Mouse (Mus musculus) gastrocnemius, postnatal 36 days (tissue): Measurements from ENCODE around the gene Afap1. TPM values are rescaled to one million over a fixed set of nuclear protein-coding genes. Genes with fewer than 3 reads are reported as not detected.

ENCODE experiments used
- DNase-seq, 2 experiments: peaks; one replicate each; pipeline ENCODE4 v3.0.0; 2022
- intact Hi-C: fragments of 180-260 bp; cut with DNase I; formaldehyde crosslinking; loops from one replicate; pipeline ENCODE4 v1.15.1; 2025
- total RNA-seq, 2 experiments: library from RNA; stranded (reverse); gene quantifications; 2 replicates each; pipeline ENCODE4 v1.2.3; 2021

Gene Afap1
- total RNA-seq, 2 experiments from 2014 or later: 6.3 to 6.9 TPM

DNA sequence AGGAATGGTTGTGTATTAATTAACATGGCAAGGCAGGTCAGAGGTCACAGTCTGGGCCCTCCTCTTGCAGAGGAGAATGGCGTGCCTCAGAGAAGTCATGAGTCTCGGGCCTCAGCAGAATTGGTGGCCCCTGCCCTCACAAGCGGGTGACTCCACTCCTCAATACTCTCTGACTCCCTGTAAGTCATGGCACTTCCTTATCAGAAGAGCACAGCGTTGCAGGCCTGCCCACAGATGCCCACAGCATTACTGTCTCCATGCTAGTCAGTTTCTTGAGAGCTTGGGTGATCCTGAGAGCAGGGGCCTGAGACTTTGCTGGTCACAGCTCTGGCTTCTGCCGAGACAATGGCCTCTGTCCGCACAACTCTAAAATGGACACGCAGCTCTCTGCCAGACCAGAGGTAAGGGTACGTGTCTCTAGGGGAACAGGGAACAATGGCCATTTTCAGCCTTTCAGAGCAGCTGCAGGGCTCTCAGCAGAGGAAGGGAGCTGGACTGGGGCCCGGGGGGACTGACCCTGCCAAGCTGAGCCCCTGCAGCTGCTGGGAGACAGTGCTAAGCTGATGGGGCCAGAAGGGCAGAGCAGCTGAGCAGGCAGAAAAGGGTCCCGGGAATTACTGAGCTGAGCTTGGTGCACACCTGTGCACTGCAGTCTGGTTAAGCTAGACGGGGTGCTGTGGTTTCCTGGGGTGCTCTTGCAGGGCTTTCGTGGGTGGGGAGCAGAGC, 77.4 kb downstream of the Afap1 start:
- DNase-seq: no peak
- intact Hi-C loops: loop anchor here (1.0 to 10.0 kb wide), 2 partner anchors 82 to 226 kb away; no protein-coding TSS in a partner anchor

DNA sequence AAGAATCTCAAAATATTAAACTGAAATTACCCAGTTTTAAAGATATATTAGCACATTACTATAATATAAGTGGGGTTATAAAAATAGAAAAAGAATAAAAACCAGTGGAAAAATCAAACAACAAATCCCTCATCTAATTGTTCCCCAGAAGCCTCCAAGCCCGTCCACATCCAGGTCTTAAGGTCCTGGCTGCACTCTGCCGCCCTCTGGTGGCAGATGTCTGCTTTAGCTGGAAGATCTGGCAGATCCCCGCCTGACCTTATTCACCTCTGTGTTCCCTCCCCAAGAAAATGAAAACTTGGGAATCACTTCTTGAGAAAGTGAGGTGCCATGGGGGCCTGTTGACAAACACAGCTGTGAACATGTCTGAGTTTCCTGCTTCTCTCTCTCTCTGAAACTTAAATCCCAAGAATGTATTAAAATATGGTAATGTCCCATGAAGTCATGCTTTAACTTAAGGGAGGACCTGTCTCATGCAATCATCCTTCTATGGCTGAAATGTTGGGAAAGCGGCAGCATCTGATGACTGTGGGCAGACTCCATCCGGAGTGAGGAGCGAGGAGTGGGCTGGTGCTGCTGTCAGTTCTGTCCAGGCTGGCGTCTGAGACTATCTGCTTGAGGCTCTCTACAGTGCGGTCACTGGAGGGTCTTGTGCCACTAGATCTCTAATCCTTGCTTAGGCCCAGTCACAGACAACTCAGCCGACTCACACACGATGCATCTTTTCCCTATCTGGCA, 78.9 kb downstream of the Afap1 start:
- intact Hi-C loops: loop anchor here (1.0 to 10.0 kb wide), 2 partner anchors 84 to 227 kb away; no protein-coding TSS in a partner anchor
- DNase-seq: peak; percentile 65 to 79

GRCm38 (mm10) chr5:35972739-35973138, 79.6 kb downstream of the Afap1 start:
- intact Hi-C loops: loop anchor here (10.0 kb wide), 1 partner anchor 228 kb away; no protein-coding TSS in a partner anchor
- no peak for DNase-seq

DNA sequence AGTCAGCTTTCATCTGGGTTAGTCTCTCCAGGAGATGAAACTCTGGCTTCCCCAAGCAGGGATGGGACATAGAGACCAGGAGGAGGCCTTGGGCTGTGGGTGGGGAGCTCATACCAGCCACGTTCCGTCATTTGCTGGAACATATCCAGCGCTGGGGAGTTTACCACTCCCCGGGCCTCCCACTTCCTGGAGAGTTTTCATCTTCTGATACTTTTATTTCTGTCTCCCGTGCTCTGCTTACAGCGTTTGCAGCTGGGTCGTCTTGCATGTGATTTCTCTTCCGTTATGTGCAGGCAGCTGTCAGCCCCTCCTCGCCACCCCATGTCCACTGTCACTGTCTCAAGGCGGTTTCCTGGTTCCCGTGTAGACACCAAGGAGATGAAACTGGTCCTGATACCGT, 80.7 kb downstream of the Afap1 start:
- DNase-seq: peak; percentile 61 to 84
- intact Hi-C loops: loop anchor here (10.0 kb wide), 1 partner anchor 229 kb away; no protein-coding TSS in a partner anchor

- intact Hi-C loops: loop anchor here (10.0 kb wide), 1 partner anchor 229 kb away; no protein-coding TSS in a partner anchor
Measured at GRCm38 (mm10) chr5:35974265-35974664, 81.1 kb downstream of the Afap1 start.

DNA sequence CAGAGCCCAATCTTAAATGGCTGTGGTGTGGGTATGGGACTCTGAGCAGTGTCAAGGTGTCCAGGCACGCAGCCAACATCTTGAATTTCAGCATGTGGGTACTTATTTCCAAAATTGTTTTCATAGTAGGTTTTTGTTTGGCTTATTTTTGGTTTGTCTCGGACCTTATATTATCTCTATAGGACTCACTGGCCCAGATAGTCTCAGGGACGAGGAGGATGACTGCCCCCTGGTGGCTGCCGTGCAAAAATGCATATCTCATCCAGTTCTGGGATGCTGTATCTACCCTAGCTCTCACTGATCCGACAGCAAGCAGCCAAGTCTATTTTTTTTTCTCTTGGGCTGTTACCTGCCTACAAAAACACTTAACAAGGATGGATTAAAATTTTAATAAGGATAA, 82.6 kb downstream of the Afap1 start:
- peak in 1 of 2 experiments; percentile 65 for DNase-seq
- intact Hi-C loops: loop anchor here (10.0 kb wide), 1 partner anchor 231 kb away; no protein-coding TSS in a partner anchor

More at GRCm38 (mm10) chr5:35974265-35974664, 81.1 kb downstream of the Afap1 start:
- no peak for DNase-seq

GRCm38 (mm10) chr5:35980542-35980941, 87.4 kb downstream of the Afap1 start:
- DNase-seq: no peak
- intact Hi-C loops: loop anchor here (5.0 kb wide), 2 partner anchors 242 to 417 kb away; partner anchors contain the start of gene Sorcs2

DNA sequence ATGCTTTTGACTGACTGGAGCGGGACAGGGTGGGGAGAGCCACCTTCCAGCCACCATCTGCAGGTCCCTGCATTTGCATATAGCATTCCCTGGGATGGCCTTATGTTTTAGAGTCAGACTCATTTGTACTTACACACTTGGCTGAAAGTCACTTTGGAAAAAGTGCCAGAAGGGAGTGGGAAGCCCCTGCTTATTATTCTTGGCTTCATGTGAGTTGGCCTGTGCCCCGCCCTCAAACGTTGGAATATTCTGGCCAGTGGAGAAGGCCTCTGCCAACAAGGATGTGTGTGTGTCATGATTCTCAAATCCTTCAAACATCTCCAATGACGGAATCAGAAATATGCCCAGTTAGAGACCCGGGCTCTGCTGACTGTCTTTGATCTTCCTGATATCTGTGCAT, 88.2 kb downstream of the Afap1 start:
- no peak for DNase-seq
- intact Hi-C loops: loop anchor here (5.0 kb wide), 2 partner anchors 241 to 416 kb away; partner anchors contain the start of gene Sorcs2

DNA sequence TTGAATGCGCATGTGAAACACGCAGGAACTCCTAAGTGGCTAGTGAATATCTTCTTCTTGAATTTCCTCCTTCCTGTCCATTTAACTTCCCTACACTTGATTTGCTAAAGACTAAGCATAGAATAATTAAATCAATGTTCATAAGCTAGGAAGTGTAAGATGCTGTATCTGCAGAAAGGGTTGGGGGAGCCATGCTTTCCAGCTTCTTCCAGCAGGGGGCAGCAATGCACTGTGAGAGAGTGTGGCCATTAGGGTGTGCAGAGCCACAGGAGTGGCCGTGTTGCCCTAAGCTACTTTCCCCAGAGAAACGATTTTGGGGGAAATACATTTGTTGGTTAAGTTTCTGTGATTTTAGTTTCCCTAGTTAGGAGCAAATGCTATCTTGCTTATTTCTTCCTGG, 88.9 kb downstream of the Afap1 start:
- DNase-seq: peak; percentile 64 to 74

DNA sequence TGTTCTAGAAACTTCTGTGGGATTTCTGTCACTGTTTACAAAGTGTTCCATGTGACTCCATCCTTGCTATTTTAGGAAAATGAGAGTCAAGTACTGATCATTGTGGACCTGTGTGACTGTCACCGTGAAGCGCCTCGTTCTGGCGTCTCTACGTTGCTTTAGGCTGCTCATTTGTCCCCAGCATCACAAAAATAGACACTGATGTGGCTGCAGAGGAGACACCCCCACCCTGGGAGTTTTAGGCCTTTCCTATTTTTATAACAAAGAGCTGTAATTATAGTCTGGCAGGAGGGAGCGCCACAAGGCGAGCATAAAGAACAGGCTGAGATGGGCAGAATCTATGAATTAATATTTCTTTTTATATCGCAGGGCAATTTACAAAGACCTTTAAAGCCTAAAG, 92.5 kb downstream of the Afap1 start:
- intact Hi-C loops: no loop called here
- no peak for DNase-seq

More for the DNA sequence above, 88.9 kb downstream of the Afap1 start:
- intact Hi-C loops: loop anchor here (5.0 kb wide), 2 partner anchors 240 to 415 kb away; partner anchors contain the start of gene Sorcs2

DNA sequence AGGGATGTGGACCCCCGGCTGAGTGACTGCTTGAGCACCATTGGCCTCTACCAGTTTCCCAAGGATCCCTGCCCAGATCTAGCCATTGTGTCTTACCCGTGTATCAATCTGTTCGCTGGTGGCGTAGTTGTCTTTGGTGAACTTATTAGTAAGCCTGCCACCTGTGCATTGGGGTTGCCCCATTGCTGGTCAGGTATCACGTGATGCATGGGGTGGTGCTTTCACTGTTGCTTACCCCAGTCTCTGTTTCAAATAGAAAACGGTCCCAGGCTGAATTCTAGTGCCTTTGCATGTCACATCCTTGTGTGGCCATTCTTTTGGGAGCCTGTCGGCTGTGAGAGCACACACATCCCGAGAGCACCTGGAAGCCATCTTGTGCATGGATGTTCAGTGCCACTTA, 95.0 kb downstream of the Afap1 start:
- intact Hi-C loops: no loop called here
- DNase-seq: no peak

DNA sequence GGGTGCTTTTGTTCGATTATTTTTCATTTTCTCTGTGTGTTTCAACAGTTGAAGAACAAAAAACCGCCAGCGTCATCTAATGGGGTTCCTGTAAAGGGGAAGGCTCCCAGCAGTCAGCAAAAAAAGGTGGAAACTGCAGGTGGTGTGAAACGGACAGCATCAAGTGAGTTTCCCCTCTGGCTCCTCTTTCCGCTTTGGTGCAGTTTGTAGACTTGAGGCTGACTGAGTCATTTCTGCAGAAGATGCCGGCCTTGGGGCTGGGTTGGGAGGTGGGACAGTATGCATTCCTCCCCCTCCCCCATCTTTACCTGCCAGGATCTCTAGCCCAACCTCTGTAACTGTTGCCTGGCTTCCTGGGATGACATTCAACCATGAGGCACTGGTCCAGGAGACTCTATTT, 96.4 kb downstream of the Afap1 start:
- intact Hi-C loops: no loop called here

DNA sequence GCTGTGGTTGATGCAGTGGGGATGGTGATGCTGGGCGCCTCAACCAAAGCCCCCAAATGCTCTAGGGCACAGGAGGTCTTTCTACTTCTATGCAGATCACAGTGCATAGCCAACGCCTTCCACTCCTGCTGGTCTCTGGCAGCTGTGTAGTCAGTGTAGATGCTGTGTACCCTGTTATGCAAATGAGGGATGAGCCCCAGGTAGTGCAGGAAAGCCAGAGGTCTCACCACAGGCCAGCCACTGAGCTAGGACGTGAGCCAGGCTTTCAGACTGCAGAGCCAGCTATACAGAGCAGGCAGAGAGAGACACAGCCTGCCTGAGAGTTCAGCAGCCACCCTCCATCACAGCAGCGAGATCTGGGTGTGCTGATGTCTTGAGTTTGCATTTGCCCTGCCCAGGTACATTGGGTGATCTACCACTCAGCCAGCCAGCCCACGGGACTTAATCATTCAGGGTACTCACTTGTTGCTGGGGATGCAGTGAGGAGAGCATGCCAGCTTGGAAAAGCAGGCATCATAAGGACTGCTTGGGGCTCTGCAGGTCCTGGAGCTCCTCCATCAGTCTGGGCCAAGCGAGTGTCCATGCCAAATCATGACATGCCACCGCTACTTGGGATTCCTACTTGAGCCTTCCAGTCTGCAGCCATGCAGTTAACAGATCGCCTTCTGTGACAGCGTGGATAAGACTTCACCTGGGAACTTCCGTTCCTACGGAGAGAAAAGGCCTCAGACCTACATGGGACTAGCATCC, 97.0 kb downstream of the Afap1 start:
- no peak for DNase-seq
- intact Hi-C loops: no loop called here

More for the DNA sequence above, 96.4 kb downstream of the Afap1 start:
- no peak for DNase-seq

- DNase-seq: no peak
- intact Hi-C loops: no loop called here
Measured at GRCm38 (mm10) chr5:36003797-36004196, 110.7 kb downstream of the Afap1 start.

GRCm38 (mm10) chr5:36006106-36006505, 113.0 kb downstream of the Afap1 start:
- no peak for DNase-seq
- intact Hi-C loops: loop anchor here (5.0 kb wide), 1 partner anchor 881 kb away; no protein-coding TSS in a partner anchor

DNA sequence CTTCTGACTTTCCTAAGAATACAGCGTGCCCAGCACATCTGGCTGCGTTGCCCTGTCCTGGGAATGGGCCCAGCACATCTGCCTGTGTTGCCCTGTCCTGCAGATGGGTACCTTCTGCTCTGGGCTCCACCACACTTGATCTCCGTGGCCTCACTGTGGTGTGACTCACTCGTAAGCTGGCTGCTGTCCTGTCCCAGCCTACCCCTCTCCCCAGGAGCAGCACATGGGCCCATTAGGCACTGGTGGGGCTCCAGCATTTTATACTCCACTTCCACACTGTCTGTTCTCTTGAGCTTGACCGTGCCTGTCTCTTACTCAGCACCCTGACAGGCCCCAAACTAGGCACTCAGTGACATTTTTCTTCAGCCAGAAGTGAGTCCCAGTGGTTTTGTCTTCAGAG, 113.5 kb downstream of the Afap1 start:
- intact Hi-C loops: loop anchor here (5.0 kb wide), 1 partner anchor 881 kb away; no protein-coding TSS in a partner anchor
- DNase-seq: no peak

- intact Hi-C loops: loop anchor here (5.0 kb wide), 1 partner anchor 880 kb away; no protein-coding TSS in a partner anchor
- no peak for DNase-seq
Measured at GRCm38 (mm10) chr5:36007649-36008048, 114.5 kb downstream of the Afap1 start.

DNA sequence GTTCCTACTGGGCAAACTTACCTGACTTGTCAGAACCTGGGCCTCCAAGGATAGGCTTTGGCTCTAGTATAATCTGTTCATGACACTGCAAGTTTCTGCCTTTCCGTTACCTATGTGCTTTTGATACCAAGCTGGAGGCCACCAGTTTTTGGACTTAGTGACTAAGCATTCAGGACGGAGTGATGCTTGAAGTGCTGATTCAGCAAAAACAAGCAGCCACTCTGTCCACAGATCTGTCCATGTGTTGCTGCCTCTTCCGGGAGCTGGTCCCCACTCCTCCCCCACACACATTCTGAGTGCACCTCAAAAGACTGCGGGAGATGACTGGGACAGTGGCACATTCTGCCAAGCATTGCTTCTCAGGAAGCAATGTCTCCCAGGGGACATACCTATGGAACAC, 116.3 kb downstream of the Afap1 start:
- DNase-seq: no peak
- intact Hi-C loops: loop anchor here (5.0 kb wide), 1 partner anchor 878 kb away; no protein-coding TSS in a partner anchor

- DNase-seq: no peak
Measured at GRCm38 (mm10) chr5:36018366-36018765, 125.2 kb downstream of the Afap1 start.

GRCm38 (mm10) chr5:36021091-36021490, 128.0 kb downstream of the Afap1 start:
- no peak for DNase-seq
- intact Hi-C loops: no loop called here

More at GRCm38 (mm10) chr5:36018366-36018765, 125.2 kb downstream of the Afap1 start:
- intact Hi-C loops: no loop called here
